7 mouse cellular contexts compared by ENCODE assay signal in genomic region chr5:80508672-80509071, GRCm38 (mm10).
DNase-seq lines count a peak whose midpoint lies in the region; ATAC-seq lines count a peak whose summit lies in the region.

No protein-coding gene starts in this region.

- H3K27me3 ChIP-seq in forebrain, embryonic 11.5 days (ENCODE audit: control insufficient read depth, insufficient read depth, low read length): no peaks in the 10 kb centered on the region

- no peaks in the 10 kb centered on the region for H3K4me1 ChIP-seq in forebrain, embryonic 11.5 days (replicated peaks; ENCODE audit: control insufficient read depth, insufficient read depth, low read length)

- H3K9ac ChIP-seq in forebrain, embryonic 11.5 days (ENCODE audit: low read length): no peak overlapping the region

- H3K4me2 ChIP-seq in forebrain, embryonic 11.5 days (ENCODE audit: low read depth, low read length, severe bottlenecking): no peak overlapping the region

- no peaks in the 10 kb centered on the region for H3K9me3 ChIP-seq in forebrain, embryonic 11.5 days (ENCODE audit: control insufficient read depth, low read length)

- DNase-seq in lung, postnatal 10 days: peak; percentile 33
- no peak for DNase-seq in lung, adult 18-20 months
- DNase-seq in c-Kit-positive CD71-negative TER-119-negative erythroid progenitor cells, embryonic 14.5 days (ENCODE audit: low read depth): peak; percentile 0
- DNase-seq in forebrain, embryonic 11.5 days (ENCODE audit: low spot score): peak; percentile 55
- DNase-seq in layer of hippocampus, adult 9-11 months: peak; percentile 18
- DNase-seq in retina, embryonic 14.5 days (ENCODE audit: low spot score): peak; percentile 79
- no peak for DNase-seq in urinary bladder, postnatal 36 days (ENCODE audit: low spot score in 2 of 2)

- H3K4me3 ChIP-seq in forebrain, embryonic 11.5 days (ENCODE audit: low read depth, low read length): no peak overlapping the region

- no peaks in the 10 kb centered on the region for H3K36me3 ChIP-seq in forebrain, embryonic 11.5 days (ENCODE audit: control insufficient read depth, insufficient read depth, low read length)

- no peak overlapping the region for H3K27ac ChIP-seq in forebrain, embryonic 11.5 days (ENCODE audit: low read depth, low read length)

- WGBS in forebrain, embryonic 11.5 days: 27% methylated on average over 2 of the region's 2 CpGs

- ATAC-seq in forebrain, embryonic 11.5 days (replicated peaks; ENCODE audit: low FRiP score): peak; percentile 65

Comparison
In these comparisons a context has a peak if more than half of its experiments do, and no peak if none do; other contexts are left out.
1. DNase-seq: peak in lung, postnatal 10 days (single experiment), c-Kit-positive CD71-negative TER-119-negative erythroid progenitor cells, embryonic 14.5 days (single experiment), forebrain, embryonic 11.5 days (single experiment), layer of hippocampus, adult 9-11 months (single experiment) and retina, embryonic 14.5 days (single experiment); none in lung, adult 18-20 months (0 of 2) and urinary bladder, postnatal 36 days (0 of 2).